Mouse (Mus musculus) layer of hippocampus, postnatal 10 days (tissue): Measurements from ENCODE around the gene Fancd2os. TPM values are rescaled to one million over a fixed set of nuclear protein-coding genes. Genes with fewer than 3 reads are reported as not detected.

ENCODE experiments used
- DNase-seq, 2 experiments: peaks; one replicate each; pipeline ENCODE4 v3.0.0; 2021; ENCODE audit warnings: low spot score in 2 of 2
- total RNA-seq, 2 experiments: library from RNA; stranded (reverse); gene quantifications; 2 replicates each; pipeline ENCODE4 v1.2.3; 2021

The Fancd2os gene
- total RNA-seq, 2 experiments from 2014 or later, result 0.49 TPM; not detected in 1

DNA sequence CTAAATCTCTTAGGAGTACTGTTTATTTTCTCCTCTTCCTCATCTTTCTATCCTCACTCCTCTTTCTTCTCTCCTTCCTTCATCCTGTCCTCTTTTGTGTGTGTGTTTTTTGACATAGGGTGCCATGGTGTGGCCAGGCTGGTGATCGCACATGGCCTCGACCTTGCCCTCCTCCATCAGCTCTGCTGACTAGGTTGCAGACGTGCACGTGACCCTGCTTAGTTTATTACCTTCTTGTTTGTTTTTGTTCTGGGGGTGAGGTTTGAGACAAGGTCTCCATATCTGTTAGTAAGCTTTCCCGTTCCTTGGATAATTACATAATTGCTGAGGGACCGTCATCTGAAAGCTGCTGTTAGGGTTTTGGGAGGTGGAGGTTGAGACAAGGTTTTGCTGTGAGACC, 8.4 kb upstream of the Fancd2os start:
- DNase-seq, result no peak

DNA sequence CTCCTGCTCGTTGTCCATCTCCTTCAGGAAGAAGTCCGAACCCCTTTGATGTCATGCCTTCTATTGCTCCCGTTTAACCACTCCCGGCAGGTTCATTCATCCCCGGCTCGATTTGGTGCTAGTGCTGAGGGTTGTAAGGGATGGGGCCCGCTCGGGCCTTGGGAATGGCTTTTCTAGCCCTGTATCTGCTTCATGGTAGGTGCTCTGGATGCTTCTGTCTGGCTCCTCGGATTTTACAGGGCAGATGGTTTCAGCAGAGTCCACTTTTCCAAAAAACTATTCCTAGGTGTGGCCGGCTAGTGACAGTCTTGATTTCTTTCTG, 4.7 kb upstream of the Fancd2os start:
- DNase-seq, result no peak

DNA sequence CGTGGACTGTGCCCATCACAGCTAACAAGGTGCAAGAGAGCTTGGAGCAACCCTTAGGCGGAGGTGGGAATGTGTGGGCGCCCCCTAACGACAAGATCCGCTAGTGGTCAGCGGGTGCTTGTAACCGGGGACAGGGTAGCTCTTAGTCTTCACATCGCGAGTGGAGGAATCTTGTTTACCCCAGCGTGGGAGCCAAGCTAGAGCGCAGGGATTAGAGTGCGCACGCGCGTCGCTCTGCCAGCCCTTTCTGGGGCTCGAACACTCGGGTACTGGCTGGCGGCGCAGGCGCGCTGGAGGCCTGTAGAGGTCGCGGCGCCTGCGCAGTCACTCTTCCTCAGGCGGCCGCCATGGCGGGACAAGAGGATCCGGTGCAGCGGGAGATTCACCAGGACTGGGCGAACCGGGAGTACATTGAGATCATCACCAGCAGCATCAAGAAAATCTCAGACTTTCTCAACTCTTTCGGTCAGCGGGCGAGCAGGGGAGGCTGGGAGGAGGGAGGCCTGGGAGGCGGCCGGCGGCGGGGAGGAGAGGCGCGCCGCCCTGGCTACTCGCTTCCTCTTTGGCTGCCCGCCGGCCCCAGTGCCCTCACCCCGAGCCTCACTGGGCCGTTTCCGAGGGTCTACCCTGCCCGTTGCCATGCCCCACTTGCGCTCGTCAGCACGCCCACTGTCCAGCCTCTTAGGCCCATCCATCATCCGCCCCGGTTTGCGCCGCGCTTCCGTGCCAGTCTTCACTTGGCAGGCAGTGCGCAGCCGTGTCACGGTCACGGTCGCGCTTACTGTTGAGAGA, 4.1 kb upstream of the Fancd2os start, which contains the start of gene Brk1:
TSS of gene Brk1 (plus strand) at position 341 of the 792 bp plus-strand sequence.
- peak; percentile 87 to 90 for DNase-seq

DNA sequence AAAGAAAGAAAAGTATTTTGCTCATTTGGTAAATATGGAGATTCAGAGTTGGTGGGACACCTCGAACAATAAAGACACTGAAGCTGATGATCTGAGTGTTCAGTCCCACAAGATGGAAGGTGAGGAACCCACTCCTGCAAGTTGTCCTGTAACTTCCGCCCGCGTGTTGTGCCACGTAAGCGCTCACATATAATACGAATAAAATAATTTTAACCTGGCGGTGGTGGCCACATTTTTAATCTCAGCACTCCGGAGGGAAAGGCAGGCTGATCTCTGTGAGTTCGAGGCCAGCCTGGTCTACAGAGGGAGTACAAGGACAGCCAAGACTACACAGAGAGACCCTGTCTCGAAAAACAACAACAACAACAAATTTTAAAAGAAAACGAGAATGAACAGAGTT, 3.5 kb upstream of the Fancd2os start:
- peak in 1 of 2 experiments; percentile 18 for DNase-seq

DNA sequence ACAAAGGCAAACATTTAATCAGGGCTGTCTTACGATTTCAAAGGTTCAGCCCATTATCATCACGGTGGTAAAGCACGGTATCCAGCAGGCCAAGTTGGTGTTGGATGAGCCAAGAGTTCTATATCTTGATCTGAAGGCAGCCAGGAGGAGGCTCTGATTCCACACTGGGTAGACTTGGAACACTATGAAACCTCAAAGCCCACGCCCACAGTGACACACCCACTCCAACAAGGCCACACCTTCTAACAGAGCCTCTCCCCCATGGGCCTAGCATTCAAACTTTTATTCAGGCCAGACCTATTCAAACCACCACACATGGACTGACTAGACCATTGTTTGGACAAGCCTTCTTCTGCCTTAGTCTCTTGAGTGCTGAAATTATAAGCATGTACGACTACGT, 2.3 kb upstream of the Fancd2os start:
- DNase-seq, result no peak

DNA sequence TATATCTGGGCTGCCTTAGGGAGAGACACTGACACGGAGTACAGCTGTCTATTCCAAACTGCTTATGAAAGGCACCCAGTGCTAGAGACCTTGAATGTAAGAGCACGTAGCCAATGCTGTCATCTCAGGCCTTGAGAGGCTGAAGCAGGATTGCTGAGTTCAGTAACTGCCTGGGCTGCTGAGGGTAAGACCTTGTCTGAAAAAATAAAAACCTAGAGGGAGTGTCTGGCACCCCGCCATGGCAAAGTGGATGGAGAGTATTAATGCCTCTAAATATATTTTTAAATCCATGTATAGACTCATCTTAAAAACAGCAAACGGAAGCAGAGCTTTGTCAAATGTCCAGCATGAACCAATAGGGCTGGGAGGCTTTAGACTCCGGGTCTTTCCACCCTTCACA, 682 bp downstream of the Fancd2os start:
- no peak for DNase-seq

DNA sequence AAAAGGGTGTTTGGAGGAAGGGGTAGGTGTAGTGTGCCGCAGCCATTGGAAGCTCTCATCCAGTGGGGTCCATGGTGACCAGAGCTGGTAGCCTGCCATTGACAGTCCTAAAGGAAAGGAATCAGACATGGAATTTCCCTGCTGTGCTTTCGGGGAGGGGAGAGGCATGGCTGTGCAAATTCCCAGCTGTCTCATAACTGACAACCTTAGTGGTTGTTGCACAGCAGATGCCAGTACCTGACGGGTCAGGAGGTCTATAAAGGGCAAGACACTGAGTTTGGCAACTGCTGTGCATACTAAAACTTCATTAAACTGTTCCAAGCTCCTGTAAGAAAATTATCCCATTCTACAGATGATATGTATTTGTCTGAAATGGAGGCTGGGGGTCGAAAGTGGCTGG, 2.6 kb downstream of the Fancd2os start:
- DNase-seq, result no peak

DNA sequence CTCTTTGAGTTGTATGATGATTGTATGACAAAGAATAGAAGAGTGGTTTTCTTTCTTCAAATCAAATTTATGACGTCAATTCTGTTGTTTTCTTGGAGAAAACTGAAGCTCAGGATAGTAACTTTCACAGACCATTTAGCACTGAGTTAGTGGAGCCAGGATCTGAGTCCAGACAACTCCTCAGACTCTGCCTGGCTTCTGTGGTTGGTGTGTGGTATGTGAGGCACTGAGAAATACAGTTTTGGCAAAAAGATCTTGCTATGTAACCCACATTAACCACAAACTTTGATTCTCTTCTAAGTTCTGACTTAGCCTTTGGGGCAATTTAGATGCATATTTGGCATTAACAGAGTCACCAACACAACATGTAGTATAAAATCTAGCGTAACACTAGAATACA, 7.9 kb downstream of the Fancd2os start:
- no peak for DNase-seq

- peak in 1 of 2 experiments; percentile 32 for DNase-seq
Observed at GRCm38 (mm10) chr6:113586466-113587183, 13.9 kb downstream of the Fancd2os start.

DNA sequence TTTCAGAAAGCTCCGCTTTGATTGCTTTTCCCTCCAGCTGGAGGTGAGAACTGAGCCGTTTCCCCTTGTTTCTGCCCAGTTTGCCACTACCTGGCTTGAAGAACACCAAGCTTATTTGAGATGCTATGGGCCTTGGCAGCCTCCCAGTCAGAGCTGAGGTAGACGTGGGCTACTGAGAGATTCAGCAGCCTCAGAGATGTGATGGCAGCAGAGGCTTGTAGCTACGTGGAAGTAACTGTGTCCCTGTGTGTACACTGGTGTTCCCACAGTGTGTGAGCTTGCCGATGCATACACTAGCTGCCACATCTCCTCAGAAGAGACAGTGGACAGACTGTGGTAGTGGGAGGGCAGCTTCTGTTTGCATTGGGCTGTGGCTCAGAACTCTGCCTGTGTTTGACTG, 15.4 kb downstream of the Fancd2os start:
- no peak for DNase-seq

GRCm38 (mm10) chr6:113583023-113583422, 17.5 kb downstream of the Fancd2os start:
- DNase-seq, result no peak

- no peak for DNase-seq
Observed at GRCm38 (mm10) chr6:113579306-113579705, 21.2 kb downstream of the Fancd2os start.

GRCm38 (mm10) chr6:113576044-113576443, 24.5 kb downstream of the Fancd2os start:
- no peak for DNase-seq

DNA sequence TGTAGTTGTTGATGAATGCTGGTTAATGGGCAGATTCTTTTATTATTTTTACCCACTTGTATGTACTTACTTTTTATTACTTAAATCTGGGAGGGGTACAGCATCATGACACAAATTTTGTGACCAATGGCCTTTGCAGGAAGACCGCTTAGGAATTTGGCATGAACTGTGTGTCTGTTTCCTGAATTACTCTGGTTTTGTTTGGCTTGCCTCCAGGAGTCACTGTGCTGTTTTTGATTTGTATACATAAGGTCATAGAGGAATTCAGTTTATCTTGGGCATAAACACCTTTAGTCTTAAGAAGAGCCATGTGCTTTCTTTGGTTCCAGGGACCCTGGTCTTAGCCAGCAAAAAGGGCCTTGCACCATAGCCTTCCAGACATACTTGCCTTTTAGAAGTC, 36.0 kb downstream of the Fancd2os start:
- DNase-seq, result no peak

GRCm38 (mm10) chr6:113559736-113560135, 40.8 kb downstream of the Fancd2os start:
- DNase-seq, result no peak

Other genes with a start within 250 kb of the Fancd2os start
- 10 to 100 TPM; 51.0 to 58.4 TPM for gene Tada3, start 222.8 kb downstream of the Fancd2os start, total RNA-seq
- gene Arpc4, start 222.6 kb downstream of the Fancd2os start, total RNA-seq, result 100 to 1,000 TPM; 324 to 337 TPM
- 10 to 100 TPM; 11.2 to 13.2 TPM for gene Ttll3, start 211.5 kb downstream of the Fancd2os start, total RNA-seq
- 10 to 100 TPM; 21.3 to 26.9 TPM for gene Rpusd3, start 181.4 kb downstream of the Fancd2os start, total RNA-seq
- not detected for gene Cidec, start 165.0 kb downstream of the Fancd2os start, total RNA-seq
- 10 to 100 TPM; 42.9 to 44.1 TPM for gene Jagn1, start 158.1 kb downstream of the Fancd2os start, total RNA-seq
- gene Il17re, start 142.2 kb downstream of the Fancd2os start, total RNA-seq, result under 1 TPM; 0.55 to 0.60 TPM
- 1 to 10 TPM; 4.8 to 5.6 TPM for gene Il17rc, start 129.3 kb downstream of the Fancd2os start, total RNA-seq
- 10 to 100 TPM; 80.0 to 92.3 TPM for gene Creld1, start 117.4 kb downstream of the Fancd2os start, total RNA-seq
- 10 to 100 TPM; 36.7 to 39.7 TPM for gene Prrt3, start 98.8 kb downstream of the Fancd2os start, total RNA-seq
- 10 to 100 TPM; 75.6 to 77.6 TPM for gene Emc3, start 69.1 kb downstream of the Fancd2os start, total RNA-seq
- 1 to 10 TPM; 3.2 to 4.9 TPM for gene Fancd2, start 69.0 kb downstream of the Fancd2os start, total RNA-seq
- 100 to 1,000 TPM; 221 TPM for gene Brk1, start 4.1 kb upstream of the Fancd2os start, total RNA-seq
- gene Vhl, start 23.2 kb upstream of the Fancd2os start, total RNA-seq, result 10 to 100 TPM; 65.8 to 70.5 TPM
- gene Irak2, start 37.8 kb upstream of the Fancd2os start, total RNA-seq, result 10 to 100 TPM; 15.0 TPM
- gene Tatdn2, start 96.3 kb upstream of the Fancd2os start, total RNA-seq, result 10 to 100 TPM; 59.7 to 74.3 TPM
- gene Ghrl, start 119.2 kb upstream of the Fancd2os start, total RNA-seq, result under 1 TPM in 1 of 2 experiments, not detected in 1; 0.69 TPM
- gene Sec13, start 140.0 kb upstream of the Fancd2os start, total RNA-seq, result 10 to 100 TPM; 80.0 to 84.4 TPM